Mouse (Mus musculus): ENCODE results near the gene Gm3336.

Gene Gm3336

DNA sequence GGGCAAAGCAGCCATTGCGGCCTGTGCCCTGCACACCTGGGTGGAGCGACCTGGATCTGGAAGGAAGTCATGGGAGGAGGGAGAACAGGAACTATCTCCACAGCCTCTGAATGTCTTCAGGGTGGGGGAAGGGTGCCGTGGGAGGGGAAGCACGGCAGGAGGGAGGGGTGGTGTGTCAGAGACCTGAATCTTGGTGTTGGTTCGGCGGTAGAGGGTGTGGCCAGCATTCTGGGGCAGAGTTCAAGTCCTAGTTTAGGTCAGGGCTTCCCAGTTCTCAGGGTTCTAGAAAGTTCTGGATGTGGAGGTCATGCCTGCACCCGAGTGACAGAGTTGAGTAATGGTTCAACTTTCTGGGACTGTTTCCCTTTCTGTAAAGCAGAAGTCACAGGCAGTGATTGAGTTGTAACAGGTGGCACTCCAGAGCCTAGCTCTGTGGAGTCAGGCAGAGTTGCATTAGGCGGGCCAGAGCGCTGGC lies 1.5 kb downstream of the Gm3336 start:
- no peak for DNase-seq

DNA sequence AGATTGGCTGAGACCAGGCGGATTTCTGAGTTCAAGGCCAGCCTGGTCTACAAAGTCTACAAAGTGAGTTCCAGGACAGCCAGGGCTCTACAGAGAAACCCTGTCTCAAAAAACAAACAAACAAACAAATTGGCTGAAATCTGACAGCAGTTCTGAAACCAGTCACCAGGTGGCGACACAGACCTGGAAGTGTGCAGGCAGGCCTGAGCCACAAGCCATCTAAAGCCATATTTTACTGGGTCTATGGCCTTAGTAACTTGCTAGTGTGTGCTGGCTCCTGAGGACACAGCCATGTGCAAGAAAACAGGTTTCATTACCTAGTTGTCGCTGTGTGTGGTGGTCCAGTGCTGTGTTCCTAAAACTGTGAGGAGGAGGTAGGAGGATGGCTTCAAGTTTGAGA lies 2.4 kb downstream of the Gm3336 start:
- DNase-seq = peak; percentile 84 to 92

DNA sequence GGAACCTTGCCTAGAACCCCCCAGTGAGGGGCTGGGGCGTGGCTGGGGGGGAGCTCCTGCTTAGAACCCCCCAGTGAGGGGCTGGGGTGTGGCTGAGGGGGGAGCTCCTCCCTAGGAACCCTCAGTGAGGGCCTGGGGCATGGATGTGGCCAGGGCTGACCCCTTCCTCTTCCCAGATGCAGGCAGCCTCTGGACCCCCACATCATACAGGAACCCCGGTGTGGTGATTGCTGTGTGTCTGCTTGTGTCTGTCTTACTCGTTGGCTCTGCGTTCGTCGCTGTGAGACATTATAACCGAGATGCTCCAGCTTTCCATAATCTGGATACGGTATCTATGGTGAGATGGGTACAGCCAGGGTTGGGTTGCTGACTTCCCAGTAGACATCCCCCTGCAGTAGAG lies 3.3 kb downstream of the Gm3336 start:
- peak in 1 of 2 experiments; percentile 3 for DNase-seq

DNA sequence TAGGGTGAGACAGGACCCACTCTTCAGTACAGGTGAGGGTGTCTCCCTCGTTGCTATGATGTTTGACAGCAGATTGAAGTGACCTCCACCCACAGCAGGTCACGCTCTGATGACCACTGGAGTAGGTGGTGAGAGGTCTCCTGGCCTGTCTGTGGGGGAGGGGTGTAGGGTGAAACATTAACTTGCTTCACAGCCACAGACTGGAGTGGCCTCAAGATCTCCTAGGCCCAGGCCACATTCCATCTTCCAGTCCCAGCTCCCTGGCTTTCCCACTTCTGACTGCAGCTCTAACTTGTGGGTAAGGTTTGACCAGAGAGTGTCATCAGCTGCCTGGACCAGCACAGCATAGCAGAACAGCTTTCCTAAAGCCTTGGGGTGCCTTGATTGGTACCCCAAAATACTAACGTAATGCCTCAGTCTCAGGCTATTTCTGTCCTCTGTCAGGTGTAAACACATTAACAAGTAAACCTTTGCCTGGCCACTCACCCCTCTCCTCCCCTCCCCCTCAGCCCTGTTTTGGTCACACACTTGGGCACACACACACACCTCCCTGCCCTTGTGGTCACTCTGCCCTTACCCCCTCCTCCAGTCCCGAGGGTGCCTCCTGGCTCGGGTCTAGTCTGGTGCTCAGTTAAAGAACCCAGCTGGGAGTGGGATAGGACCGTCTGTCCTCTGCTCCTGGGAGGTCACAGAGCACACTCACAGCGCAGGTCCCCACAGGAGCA lies 5.3 kb downstream of the Gm3336 start, which contains the start of gene Pde4c:
Gene Pde4c, plus strand, starts transcription at position 235 of the 725 bp plus-strand sequence.
- DNase-seq = peak in 1 of 2 experiments; percentile 1

DNA sequence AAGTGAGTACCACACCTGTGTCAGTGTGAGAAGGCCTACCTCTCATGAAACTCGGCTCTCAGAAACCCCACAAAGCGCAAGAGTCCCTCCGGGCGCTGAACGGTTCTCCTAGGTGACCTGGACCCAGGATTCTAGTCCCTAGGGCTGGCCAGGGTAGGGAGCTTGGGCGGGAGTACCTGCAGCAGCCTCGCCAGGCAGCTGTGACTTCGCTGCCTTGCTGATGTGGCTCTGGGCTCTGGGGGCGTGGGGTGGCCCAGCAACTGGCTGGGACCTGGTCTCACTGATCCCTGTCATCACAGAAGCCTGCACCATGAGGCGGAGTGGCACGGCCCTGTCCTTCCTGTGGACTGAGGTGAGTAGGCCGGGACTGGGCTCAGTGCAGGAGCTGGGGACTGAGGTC lies 5.9 kb downstream of the Gm3336 start:
- peak in 1 of 2 experiments; percentile 2 for DNase-seq

DNA sequence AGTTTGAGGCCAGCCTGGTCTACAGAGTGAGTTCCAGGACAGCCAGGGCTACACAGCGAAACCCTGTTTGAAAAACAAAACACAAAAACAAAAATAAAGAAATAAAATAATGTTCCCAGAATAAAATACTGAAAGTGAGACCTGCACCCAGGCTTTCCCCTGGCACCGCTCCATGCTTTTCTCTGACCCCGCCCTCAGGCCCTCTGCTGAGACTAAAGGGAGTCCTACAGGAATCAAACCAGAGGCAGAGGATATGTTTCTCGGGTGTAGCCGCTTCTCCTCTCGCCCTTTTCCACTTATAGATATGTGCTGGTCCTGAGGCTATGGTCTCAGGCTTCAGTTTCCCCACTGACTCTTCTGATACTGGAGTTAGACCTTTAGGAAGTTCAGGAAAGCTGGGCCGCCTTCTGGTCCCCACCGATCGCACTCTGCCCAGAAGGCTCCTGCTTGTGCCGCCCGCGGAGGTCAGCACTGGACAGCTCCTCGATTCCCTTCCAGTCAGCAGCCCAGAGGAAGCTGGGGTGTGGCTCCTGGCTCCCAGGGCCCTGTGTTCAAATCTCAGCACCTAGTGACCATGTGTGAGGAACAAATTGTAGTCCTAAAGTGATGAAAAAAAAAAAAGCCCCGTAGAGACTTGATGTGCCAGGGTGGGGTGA lies 7.6 kb downstream of the Gm3336 start:
- peak in 1 of 2 experiments; percentile 2 for DNase-seq

DNA sequence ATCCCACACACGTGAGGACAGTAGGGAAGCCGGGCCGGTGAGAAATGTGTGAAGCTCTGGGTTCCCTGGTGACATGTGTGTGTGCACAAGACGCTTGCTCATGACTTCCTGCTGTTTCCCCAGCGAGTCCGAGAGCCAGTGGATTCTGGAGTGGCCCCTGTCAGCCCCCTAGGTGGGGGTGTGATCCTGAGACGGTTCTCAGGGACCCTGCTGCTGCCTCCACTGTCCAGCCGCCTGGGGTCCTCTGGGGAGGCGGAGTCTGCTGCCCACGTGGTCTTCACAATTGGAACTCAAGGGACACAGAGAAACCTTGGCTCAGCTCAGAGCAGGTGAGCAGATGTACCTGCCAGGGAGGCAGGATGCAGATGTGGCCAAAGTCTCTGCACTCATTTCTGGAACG lies 8.4 kb downstream of the Gm3336 start:
- DNase-seq = no peak

DNA sequence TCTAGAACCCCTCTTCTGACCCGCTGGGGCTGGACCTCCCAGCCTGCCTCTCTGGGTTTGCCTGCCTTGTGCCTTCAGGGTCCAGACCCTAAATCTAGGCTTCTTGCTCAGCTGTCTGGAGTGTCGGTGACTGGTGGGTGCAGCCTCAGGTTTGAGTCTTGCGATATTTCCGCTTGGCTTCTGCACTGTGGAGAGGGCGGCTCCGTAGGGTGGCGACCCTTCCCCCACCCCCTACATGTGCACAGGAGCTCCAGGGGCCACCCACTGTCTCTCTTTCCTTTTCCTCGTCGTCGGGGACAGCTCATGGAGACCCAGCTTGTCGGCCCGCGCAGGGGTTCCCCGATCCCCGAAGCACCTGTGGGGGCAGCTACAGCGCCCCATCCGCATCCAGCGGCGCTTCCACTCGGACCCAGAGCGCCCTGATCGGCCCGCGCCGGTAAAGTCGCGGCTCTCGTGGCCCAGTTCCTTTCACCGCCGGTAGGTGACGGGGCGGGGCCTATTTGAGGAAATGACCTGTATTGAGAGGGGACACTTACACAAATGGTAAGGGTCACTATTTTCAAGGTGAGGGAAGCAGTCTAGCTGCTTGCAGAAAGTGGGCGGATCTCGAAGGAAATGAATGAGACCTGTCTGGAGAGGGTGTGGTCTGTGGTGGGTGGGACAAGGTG lies 11.6 kb downstream of the Gm3336 start:
- no peak for DNase-seq

DNA sequence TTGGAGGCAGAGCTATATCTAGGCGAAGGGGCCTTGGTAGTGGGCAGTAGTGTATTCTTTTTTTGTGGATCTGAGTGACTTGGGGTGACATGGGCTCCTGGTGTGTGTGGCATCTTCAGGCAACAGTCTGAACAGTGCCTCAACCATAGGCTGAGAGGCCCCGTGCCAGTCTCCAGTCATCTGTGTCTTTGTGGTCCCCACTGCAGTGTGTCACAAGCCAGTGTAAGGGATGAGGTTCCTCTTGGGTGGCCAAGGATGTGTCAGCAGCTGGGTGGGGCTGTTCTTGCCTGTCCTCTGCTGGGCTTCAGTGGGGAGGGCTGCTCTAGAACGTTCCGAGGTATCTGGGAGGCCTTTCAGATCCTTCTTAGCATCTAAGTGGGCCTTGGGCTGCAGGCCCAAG lies 12.6 kb downstream of the Gm3336 start:
- DNase-seq = no peak

DNA sequence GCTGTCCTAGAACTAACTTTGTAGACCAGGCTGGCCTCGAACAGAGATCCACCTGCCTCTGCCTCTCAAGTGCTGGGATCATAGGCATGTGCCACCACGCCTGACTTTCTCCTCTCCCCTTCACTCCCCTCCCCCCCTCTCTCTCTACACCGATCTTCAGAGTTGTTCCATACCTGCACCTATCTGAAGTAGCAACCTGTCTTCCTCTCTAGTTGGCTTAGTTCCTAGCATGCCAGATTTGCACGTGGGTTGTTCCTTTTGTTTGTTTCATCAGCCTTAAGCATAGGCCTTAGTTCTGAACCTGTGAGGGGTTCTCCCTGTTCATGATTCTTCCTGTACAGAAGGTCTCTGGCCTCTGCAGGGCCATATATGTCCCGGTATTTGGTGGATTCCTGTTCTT lies 19.4 kb downstream of the Gm3336 start:
- no peak for DNase-seq

DNA sequence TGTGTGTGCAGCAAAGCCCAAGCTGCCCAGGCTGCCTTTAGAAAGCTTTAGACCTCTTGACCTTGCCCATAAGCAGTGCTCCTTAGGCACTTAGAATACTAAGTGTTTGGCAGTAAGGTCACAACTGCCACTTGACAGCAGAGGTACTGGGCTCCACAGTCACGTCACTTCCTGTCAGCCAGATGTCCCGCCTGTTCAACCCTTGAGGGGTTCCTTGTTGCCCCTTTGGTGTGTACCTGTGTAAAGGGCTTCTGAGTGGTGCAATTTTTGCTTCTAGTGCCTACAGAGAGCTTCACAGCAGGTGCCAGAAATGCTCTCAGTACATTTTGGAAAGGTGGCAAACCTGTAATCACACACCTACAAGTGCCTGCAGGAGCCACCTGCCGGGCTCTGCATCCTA lies 19.9 kb downstream of the Gm3336 start:
- DNase-seq = no peak

DNA sequence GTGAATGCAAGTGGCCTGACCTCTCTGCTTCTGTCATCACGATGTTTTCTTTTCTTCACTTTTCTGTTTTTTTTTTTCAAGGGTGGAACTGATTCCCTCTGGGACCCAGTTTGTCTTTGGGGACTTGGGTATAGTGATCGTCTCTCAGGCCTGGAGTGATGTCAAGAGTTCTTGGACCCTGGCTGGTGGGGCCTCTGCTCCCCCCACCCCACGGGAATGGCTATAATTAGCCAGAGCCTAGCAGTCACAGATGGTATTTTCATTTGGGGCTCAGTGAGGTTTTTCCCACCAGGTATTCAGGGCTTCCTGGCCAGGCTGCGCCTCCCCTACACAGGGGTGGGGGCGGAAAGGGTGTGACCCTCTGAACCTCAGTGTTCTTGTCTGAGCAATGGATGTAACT lies 23.3 kb downstream of the Gm3336 start:
- no peak for DNase-seq

DNA sequence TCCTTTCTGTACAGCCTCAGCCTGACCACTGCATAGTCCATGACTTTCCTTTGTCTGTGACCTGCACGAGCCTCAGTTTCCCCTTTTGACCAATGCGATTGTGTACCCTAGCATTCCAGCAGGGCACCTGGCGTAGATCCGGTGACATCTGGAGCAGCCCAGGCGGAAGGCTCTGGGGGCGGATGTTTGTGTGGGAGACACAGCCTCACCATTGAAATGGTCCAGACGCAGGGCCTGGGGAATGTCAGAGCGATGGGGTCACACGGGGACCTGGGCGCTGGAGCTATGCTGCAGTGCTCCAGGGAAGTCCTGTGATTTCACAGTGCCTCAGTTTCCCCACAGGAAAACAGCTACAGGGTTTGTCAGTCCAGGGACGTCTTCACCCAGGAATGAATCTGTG lies 23.8 kb downstream of the Gm3336 start:
- DNase-seq = no peak

DNA sequence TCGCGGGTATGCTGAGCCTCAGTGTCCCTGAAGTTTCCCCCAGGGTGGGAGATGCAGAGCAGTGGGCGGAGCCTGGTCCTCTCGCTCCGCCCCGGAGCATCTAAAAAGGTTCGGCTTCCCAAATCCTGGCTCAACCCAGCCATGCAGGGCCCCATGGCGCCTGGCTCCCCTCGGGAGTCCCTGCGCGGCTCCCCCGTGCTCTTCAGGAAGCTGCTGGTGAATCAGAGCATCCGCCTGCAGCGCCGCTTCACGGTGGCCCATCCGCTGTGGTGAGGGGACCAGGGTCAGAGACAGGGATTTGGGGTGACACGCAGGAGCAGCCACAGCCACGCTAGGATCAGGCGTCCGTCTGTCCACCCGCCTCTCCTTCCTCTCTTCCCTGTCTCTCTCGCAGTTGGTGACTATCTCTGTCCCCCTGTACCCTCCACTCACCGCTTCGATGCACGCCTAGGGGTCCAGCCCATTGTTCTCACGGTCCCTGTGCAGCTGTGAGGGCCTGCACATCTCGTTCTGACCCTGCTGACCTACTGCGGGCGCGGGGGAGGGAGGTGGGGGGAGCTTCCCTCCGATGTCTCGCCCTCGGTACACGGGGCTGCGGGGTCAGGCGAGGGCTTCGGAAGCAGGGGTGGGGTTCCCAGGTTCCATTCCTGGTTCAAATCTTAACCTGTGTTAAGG lies 24.8 kb downstream of the Gm3336 start:
- no peak for DNase-seq

DNA sequence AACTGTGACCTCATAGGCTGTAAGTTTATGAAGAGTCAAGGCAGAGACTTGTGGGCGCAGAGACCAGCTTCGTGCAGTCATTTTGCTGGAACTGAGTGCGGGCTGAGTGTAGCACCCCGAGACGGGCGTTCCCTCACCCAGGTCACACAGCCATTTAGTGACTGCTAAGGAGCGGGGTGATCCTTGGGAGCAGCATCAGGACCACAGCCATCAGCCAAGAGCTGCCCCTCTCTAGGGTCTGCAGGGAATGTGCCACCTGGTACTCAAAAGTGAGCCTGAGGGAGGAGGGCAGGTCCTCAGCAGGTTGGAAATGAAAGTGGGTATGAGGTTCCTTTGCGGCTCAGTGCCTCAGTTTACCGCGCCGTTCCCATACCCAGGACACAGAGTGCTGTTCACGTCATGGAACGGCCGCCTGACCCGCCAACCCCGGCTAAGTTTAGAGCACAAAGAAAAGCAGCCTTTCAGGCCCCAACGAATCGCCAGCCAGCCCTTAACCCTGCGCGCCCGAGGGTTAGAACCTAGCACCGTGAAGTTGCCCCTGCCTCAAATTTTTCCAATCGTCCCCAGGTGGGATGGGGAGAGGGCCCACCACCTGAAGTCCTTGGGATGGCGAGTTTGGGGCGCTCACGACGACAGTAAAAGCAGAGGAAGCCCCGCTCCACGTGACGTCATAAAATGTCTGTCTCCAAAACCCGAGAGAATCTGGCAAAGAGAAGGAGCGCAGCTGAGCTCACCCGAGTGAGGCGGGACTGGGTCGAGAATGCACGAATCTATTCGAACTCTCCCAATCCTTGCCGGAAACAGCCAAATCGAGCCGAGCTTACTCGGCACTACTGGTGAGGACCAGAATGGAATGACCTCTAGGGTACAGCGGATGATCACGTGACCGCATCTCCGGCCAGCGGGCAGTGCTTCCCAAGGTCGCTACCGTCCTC lies 25.6 kb downstream of the Gm3336 start:
- DNase-seq = peak; percentile 34 to 40

DNA sequence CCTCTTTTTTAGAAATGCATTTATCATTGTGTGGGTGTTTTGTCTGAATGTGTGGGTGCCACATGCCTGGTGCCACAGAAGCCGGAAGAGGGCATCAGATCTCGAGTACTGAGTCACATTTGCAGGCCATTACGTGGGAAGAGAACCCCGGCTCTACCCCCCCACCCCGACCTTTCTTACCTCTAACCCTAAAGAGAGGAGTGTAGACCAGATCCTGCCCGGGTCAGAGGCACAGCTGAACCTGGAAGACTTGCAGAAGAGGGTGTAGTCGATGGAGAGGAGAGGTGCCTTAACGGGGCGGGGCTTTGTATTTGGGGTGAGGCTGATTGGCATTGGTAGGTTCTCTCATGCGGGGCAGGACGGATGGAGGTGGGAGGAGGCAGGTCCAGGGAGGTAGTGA lies 26.5 kb downstream of the Gm3336 start:
- no peak for DNase-seq

DNA sequence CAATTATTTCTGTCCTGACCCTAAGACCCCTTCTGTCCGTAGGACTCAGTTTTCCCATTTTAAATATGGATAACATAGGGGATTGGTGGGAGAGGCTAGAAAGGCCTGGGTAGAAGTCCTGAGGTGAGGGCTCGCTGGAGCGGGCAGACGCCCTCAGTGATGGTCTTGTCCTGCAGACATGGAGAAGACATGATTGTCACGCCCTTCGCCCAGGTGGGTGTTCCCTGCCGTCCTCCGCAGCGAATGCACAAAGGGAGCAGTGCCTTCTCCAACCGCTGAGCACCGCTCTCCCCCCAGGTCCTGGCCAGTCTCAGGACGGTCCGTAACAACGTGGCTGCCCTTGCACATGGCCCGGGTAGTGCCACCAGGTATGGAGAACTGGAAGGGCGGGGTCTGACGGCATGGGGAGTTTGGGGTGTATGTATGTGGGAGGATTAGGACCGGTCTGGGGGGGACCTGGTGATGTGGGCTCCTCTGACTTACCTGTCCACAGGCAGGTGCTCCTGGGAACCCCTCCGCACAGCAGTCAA lies 27.4 kb downstream of the Gm3336 start:
- no peak for DNase-seq

DNA sequence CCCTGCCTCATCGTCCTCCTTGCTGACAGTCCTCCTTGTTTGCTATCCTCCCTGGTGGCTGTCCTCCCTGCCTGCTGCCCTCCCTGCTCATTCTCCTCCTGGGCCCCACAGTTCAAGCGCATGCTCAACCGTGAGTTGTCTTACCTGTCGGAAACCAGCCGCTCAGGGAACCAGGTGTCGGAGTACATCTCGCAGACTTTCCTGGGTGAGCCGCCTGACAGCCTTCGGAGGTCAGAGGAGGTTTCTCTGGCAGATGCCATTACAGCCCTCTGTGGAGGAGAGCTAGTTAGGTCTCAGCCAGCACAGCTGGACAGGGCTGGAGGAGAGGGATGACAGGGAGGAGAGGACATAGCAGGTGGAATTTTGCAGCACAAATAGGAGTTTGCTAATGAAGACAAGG lies 28.3 kb downstream of the Gm3336 start:
- DNase-seq = no peak

DNA sequence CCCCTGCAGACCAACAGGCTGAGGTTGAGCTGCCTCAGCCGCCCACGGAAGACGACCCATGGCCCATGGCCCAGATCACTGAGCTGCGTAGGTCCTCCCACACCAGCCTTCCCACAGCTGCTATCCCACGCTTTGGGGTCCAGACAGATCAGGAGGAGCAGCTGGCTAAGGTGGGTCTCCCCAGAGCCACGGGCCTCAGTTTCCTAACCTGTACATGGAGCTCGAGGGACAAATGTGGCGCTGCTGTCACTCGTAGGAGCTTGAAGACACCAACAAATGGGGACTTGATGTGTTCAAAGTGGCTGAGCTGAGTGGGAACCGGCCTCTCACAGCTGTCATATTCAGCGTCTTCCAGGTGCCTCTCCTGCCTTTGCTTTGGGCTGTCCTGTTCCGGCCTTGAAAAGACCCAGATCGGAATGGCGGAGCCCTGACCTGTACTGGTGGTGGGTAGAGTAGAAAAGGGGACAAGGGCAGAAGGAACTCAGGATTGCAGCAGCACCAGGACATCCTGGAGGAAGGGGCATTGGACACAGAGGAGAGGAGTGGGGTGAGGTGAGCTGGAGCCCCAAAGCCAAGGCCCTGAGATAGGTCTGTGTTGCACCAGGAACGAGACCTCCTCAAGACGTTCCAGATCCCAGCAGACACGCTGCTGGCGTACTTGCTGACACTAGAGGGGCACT lies 29.0 kb downstream of the Gm3336 start:
- no peak for DNase-seq

DNA sequence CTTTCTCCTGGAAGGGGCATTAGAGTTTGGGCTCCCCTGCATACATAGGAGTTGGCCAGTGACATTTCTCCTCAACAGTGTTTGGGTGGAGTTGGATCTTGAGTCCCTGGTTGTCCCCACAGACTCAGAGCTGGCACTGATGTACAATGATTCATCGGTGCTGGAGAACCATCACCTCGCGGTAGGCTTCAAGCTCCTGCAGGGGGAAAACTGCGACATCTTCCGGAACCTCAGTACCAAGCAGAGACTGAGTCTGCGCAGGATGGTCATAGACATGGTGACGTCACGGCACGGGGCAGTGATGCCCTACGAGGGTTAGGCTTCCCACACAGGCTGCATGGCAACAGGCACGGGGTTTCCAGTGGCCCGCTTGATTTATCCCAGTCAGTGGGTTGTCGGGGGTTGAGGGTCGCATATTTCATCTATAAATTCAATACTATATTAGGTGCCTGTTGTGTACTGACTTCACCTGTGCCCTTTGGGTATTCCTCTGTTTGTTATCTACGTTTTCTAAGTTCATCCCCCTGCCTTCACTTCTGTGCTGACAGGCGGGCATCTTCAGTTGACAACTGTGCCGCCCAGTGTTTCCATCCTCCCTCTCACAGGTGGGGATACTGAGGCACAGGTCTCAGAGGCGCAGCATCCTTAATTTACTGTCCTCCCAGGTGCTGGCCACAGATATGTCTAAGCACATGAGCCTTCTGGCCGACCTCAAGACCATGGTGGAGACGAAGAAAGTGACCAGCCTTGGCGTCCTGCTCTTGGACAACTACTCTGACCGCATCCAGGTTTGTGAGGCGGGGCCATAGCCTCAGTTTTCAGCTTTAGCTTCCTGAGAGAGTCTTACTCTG lies 30.1 kb downstream of the Gm3336 start:
- DNase-seq = no peak
